Mouse (Mus musculus) adrenal gland, postnatal 10 days (tissue): Measurements from ENCODE around the gene Sytl3. TPM values are rescaled to one million over a fixed set of nuclear protein-coding genes. Genes with fewer than 3 reads are reported as not detected.

Source experiments
- DNase-seq: peaks from one replicate; pipeline ENCODE4 v3.0.0; 2021; ENCODE audit warnings: mixed read lengths
- total RNA-seq, 2 experiments: library from RNA; stranded (reverse); gene quantifications; 2 replicates each; pipeline ENCODE4 v1.2.3; 2021

Sytl3 gene
- total RNA-seq, 2 experiments from 2014 or later = 0.99 to 1.1 TPM

DNA sequence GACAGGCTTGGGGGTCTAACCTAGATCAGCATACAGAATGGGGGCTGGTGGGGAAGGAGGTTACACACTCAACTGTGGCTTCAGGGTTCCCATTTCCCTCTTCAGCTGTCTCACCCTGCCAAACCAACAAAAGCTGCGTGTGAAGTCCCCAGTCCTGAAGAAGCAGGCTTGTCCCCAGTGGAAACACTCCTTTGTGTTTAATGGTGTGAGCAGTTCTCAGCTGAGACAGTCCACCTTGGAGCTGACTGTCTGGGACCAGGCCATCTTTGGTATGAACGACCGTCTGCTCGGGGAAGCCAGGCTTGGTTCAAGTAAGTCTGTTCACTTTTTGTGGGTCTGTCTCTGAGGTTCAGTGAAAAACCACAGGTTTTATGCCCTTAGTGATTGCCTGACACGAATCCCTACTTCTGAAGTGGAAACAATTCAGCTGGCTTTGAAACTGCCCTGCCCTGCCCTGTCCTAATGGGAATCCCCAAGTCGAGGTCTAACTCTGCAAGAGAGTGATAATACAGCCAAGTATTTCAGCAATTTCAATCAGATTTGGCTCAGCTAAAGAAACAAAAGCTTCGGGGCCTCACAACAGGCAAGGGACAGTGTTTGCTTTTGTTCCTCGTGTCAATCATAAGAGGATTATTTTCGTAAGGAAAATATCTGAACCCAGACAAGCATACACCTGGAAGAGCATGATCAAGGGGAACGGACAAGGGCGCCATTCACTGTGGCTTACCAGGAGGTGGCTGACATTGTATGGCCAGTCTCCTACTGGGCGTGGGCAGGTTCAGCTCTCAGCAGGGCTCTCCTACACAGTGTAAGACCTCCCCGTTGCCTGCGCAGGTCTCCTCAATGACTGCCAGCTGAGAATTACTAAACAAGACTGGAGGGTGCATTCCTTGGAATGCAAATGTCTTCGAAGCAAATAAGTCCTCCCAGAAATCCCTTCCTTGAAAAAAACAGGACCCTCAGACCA is 77.7 kb downstream of the Sytl3 start:
- DNase-seq = no peak

DNA sequence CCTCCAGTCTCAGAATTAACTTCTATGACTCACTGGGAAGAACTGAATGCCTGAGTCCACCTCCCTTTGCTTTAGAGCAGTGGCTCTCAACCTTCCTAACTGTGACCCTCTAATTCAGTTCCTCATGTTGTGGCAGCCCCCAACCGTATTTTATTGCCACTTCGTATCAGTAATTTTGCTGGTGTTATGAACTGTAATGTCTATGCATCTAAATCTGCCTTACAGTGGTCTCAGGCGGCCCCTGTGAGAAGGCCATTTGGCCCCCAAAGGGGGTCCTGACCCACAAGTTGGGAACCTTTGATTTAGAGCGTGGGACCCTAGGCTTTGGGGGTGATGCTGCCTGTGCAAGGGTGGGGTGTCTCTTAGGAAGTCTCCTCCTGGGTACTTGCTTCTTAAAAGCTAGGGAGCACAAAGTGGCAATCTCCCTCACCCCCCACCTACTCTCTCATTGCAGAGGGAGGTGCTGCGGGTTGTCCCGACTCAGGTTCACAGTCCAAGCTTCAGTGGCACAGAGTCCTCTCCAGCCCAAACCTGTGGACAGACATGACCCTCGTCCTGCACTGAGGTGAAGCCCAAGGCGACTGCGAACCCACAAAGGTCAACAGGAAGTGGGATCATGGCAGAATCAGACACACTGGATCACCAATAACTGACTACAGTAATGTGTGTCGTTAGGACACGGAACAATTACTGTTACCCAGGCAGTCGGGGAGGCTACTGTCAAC is 78.5 kb downstream of the Sytl3 start:
- no peak for DNase-seq

DNA sequence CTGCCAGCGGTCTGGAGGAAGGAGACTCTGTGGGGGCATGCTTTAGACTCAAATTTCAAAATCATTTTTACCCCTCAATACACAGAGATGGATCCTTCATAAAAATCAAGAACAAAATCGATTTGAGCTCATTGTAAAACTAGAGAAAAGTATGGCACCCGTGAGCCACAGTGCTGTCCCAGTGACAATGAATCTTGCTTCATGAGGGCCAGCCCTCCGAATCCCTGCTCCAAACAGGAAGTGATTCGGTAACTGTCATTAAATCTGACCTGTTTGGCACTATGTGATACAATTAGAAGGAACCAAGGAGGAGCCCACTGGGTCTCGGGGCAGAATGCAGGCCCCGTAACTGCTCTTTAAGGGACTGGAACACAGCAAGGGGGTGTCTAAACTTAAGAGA is 79.9 kb downstream of the Sytl3 start:
- DNase-seq = no peak

DNA sequence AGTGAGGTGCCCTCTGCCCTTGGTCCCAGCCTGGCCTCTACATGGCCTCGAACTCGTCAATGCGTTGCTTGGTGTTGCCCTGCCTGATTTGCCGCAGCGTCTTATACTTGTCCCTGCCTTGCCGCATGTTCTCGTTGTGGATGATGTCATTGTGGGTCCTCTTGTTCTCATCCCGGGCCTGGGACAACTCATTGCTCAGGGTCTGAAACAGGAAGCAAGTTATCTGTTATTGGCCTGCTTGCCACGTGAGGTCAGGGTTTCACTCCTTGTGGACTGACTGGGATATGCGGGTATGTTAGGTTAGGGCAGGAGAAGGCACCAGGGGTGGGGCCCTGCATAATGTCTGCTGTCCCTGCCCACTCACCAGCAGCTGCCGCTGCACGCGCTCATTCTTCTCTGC is 80.4 kb downstream of the Sytl3 start:
- DNase-seq = no peak

DNA sequence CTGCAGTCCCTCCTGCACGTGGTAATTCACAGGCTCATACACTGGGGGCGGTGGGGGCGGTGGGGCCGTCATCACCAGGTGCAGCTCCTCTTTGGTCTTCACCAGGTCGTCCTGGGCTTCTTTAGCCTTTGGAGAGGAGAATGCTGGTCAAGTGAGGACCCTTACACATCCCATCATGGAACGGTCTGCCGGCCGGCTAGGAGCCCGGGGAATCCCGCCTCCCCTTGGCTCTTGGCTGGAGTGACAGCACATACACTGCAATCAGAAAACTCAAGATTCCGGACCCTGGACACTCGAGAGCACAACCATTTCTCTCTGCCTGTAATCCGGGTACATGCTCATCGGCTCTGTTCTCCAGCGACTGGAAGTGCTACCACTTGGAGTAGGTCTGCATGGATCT is 80.9 kb downstream of the Sytl3 start:
- DNase-seq = no peak

DNA sequence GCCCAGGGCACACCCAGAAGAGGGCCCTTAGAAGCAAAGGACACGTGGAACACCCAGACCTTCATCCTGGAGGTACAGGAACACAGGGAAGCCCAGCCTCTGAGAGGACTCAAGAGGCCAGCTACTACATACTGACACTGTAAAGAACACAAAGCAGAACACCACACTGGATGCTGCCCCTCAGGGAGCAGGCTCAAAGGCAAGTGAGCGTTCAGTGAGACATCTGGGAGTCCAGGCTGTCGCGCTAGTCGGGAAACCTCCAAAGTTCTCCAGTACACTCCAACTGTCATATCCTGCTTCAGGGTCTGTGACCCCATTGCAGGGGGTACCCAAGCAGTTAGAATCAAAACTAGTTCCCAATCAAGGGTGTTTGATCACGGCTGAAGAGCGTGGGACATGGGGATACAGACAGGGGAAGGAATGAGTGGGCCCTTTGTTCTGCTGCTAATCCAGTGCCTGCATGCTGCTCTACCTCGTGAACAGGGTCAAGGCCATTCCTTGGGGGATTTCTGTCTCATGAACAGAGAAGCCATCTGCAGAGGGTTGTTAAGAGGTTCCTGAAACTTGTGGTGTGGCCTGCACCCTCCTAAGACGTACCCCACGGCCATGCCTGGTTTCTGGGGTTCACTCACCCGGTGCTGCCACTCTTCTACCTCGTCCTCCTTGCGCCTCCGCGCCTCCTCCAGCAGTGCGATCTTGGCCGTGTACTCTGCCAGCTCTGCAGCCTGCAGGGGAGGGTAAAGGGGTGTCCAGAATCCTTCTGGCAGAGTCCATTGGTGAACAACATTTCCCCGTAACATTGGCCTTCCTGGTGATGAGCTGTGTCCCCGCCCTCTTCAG is 81.7 kb downstream of the Sytl3 start:
- DNase-seq = no peak

DNA sequence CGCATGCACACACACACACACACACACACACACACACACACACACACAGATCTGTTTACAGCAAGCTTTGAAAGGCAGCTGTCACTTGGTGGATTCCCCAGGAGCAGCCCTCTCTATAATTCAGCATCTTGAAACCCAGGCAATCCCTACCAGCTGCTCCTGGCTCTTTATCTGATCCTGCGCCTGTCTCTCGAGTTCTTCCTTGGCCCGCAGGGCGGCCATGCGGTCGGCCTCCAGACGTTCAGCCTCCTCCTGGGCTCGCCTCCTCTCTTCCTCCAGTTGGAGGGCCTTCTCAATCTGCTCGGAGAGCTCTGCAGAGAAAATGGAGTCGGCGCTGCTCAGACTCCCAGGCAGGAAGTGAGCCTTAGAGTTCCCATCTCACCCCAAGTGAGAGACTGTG is 82.4 kb downstream of the Sytl3 start:
- DNase-seq = no peak

DNA sequence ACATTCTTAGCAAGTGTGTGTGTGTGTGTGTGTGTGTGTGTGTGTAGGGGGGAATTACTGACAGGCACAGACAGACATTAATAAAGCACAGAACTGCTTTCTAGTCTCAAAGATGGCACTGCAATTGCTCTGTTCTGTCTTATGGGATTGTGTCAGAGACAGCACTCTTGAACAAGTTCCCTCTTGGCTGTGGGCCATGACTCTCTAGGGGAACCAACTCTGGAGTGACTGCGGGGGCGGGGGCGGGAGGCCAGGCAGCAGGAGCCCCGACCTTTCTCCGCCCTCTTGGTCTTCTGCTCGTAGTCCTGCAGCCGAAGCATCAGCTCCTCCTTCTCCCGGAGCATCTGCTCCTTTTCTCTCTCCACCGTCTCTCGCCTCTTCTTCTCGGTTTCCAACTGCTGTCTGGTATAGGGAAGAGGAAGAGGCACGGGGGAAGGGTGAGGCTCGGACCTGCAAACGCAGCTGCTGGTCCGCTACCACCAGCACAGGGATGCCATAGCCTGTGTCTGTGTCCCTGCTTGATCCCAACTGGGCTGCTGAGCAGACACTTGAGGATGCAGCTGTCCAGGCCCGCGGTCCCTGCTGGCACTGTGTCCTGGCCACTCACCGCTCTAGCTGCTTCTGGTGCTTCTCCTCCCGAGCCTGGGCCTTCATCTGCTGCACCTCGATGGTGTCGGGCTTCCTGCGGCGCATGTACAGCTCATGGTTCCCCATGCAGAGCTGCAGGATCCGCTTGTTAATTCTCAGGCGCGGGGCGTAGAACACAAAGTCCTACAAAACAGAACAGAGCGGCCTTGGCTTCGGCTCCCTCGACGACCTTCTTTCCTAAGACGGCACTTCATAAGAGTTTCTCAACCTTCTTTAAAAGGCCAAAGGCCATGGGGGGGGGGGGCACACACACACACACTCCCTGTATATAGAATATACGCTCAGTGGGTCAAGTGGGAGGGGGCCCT is 83.5 kb downstream of the Sytl3 start:
- peak; percentile 50 for DNase-seq

DNA sequence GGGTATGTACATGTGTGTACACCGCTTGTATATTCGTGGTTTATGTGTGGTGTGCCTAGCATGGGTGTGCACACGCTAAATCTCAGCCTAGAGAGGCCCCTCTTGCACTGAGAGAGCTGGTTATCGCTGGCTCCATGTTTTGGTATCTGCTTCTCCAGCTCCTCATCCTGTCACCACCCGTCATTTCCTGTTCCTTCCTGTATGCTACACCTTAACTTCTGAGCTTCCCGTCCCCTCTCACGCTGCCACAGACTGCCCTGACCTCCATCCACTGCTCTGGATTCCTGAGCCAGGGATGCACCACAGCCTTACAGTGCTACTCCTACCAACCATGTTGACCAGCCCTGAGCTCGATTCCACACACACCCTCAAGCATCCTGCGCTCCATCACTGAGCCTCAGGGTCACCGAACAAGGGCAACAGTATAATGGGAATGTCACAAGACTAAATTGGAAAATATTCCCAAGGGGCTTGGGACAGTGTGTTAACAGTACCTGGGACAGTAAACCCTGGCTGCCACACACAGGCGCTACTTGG is 84.2 kb downstream of the Sytl3 start:
- DNase-seq = no peak

DNA sequence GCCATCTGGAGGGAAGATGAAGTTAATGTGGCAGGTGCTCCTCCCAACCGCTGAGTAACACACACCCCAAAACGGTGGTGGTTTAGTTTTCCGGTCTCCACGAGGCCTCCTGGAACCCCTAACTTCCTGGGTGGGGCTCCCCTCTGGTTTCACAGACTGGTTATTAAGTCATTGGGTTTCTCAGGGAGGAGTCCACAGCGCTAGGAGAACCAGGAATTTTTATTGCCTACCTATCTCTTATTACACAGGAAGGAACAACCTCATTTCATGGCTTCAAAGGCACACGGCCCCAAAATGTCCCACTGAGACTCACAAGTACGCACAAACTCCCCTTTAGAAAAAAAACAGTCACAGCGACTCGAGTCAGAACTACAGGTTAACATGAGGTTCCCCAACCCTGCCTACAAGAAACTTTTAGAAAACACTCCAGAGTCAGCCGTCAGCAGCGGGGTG is 84.9 kb downstream of the Sytl3 start:
- no peak for DNase-seq

DNA sequence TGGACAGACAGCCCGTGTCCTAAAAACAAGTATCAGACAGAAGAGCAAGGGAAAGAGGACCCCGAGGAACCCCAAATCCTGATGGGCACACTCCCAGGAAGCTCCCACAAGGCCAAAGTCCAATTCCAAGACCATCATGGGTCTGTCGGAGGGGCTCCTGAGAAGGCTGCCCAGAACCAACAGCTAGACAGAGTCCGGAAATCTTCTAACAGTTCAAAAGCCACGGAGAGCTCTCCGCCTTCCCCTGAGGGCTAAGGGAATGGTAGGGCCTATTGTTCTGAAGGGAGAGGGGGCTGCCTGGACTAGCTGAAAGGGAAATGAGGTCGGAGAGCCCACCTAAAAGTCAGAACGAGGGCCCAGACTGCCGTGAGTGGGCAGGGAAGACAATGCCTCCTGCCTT is 85.5 kb downstream of the Sytl3 start:
- no peak for DNase-seq

DNA sequence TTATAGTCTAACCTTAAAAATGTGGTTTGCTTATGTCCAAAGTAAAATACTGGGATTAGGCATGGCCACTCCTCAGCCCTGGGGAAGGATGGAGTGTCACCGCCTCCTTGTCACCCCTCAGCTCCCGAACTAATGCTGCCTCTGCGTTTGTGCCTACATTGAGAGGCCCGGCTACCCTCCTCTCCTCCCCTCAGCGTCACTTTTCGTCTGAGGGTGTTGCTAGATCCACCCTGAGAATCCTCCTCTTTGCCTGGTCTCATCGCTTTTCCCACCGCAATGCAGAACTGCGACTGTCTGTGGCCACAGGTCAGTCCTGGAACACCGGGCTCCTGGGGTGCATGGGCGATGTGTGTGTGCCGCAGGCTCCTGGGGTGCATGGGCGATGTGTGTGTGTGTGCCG is 86.0 kb downstream of the Sytl3 start:
- DNase-seq = no peak

DNA sequence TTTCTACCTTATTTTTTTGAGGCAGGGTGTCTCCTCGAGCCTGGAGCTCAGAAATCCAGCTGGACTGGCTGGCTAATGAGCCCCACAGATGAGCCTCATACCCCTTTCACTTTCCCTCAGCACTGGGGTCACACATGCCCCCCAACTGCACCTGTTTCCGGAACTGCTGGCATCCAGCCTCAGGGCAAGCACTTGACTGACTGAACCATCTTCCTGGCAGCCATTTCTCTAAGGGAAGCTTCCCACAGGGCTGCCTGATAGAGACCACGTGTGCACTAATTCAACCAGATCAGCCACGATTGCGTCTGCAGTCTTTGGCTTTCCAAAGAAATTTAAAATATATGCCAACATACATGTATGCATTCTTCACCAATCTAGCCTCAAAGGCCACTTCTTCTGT is 86.6 kb downstream of the Sytl3 start:
- DNase-seq = no peak

DNA sequence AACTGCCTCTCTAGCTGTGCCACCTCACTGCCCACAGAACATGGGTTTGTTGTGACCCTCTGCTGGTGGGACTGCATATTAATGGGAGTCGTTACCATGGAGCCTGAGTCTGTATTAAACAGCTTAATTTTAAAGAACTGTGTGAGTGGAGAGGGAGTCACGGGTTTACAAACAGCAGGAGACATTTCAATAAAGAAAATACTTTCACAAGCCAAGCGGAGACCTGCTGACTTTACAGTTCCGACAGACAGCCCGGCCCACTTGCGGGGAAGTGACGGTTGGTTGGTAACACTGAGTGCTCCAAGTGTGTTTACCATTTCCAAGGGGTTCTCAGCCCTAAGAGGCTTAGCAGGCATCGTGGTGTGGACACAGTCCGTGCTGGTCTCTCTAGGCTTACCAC is 87.1 kb downstream of the Sytl3 start:
- DNase-seq = no peak

DNA sequence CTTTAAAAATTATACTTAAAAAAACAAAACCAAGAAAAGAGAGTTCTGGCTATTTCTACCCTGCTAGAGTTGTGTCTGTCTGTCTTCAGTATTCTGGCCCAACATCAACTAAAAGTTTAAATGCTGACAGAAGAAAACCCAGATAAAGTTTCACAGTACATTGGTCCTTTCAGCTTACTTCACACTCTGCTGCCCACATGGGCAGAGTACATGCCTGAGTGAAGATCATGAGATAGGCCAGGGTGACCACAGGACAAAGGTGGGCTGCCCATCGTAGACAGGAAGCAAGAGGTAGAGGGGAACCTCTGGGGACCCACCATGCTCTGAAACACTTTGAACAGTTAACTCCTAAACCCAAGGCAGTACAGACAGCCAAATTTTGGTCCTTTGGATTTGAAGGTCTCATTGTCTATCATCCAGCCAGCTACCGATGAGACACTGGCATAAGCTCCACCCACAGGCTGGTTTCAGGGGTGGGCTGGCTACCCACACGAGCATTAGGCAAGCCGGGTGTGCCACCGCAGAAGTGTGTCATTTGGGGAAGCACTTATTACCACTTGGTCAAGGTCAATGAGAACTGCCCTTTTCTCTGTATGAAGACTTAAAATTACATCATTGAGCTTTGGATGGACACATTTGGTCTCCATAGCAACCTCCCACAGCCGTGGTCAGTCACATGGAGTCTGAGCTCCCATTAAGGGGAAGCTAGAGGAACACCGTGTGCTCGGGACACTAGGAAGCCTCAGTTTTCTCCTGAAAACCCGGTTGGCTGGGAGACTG is 87.7 kb downstream of the Sytl3 start:
- no peak for DNase-seq

DNA sequence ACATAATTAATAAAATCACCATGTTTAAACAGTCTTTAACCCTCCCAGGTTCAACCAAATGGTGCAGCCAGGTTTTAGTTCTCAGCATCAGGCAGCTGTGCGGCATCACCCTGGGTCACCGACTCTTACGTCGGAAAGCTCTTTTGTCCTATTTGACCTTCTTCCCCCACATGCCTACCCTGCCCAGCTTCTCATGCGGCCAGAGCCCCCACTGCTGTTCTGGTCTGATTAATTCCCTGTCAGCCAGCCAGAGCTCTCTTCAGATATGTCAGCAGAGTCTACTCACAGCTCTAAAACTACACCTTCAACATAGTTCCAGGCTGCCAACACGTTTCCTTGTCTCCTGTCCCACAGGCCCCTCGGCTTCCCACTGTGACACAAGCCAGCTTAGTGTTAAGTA is 88.6 kb downstream of the Sytl3 start:
- DNase-seq = no peak

DNA sequence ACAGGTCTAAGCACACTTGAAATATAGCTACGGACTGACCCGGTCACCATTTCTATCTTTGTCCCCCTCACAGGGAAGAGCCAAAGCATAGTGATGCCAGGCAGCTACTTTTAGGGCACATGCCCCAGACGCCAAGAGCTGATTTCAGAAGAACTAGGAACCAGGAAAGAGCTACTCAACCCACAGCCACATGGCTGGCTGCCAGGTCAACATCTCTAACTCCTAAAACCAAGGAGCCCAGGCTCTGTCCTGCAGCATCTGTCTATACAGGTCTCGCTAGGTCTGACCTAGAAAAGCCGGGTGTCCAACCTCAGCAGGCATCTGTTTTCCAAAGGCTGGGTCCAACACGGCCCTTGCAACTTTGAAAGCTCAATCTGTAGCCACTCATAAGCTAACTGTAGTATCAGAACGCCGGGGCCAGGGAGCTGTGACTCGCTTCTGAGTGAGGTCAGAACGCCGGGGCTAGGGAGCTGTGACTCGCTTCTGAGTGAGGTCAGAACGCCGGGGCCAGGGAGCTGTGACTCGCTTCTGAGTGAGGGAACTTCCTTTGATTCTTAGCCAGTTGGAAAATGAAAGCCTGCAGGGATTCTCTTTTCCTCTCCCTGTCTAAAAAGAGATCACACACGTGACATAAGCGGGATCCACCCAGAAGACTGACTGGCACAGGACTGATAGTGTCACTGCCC is 90.0 kb downstream of the Sytl3 start:
- peak; percentile 67 for DNase-seq

DNA sequence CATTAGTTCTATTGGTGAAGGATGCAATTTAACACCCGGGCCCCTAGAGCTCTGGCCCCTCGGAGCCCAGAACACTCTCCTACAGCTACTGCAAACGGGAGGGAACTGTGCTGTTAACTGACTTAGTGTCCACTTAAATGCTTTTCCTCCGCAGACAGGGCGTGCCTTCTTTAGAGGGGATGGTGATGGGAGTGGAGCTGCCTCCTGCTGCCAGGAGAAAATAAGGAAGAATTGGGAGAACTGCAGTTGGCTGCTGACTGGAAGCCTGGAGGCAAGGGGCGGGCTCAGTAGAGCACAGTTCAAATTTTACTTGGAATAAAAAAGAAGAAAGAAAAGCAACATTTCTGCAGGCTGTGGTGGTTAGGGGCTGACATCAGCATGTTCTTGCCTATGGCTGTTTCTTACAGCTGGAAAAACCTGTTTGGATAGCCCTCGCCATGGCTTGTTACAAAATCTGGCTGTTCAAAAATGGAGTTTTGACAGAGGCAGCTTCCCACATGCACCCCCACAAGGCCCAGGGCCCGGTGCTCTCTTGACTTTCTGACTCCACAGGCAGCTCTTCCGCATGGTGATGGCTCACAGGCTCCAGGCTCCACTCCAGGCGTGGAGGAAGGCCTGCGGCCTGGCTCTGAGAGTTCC is 92.4 kb downstream of the Sytl3 start:
- no peak for DNase-seq

DNA sequence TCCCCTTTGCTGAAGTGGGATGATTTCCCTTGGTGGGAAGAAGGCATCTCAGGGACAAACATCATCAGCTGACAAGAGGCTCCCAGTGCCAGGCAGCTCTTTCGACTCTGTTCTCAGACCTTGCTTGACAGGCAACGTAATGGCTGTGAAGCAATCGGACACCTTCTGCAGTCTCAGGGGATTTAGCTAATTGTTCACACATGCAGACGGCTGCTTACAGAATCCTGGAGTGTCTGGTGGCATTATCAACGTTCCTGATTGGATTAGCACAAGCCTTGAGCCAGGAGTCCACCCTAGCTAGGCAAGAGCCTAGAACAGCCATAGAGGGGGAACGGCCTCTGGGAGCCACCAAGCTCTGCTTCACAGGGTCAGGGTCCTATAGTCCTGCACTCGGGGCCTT is 93.5 kb downstream of the Sytl3 start:
- DNase-seq = no peak
